Mouse (Mus musculus): ENCODE results near the gene Wdsub1.

Wdsub1 gene

GRCm38 (mm10) chr2:59806038-59806437 is 76.4 kb downstream of the Wdsub1 start:
- in situ Hi-C loops (cut with MboI, MseI) = loop anchor here in 1 of 2 experiments (10.0 kb wide), 1 partner anchor 111 kb away; no protein-coding TSS in a partner anchor

GRCm38 (mm10) chr2:59805595-59805994 is 76.8 kb downstream of the Wdsub1 start:
- in situ Hi-C loops (cut with MboI, MseI) = loop anchor here in 1 of 2 experiments (10.0 kb wide), 1 partner anchor 111 kb away; no protein-coding TSS in a partner anchor

- in situ Hi-C loops (cut with MboI, MseI) = loop anchor here in 1 of 2 experiments (10.0 kb wide), 1 partner anchor 108 kb away; no protein-coding TSS in a partner anchor
These were observed 79.5 kb downstream of the Wdsub1 start for GRCm38 (mm10) chr2:59802722-59803387.

Data from T-helper 17 cell (primary cell).